Mouse (Mus musculus): Measurements from ENCODE around the gene Smim22. TPM values are rescaled to one million over a fixed set of nuclear protein-coding genes. Genes with fewer than 3 reads are reported as not detected.

The Smim22 gene
- polyA plus RNA-seq, 1 experiment from 2014 or later, result not detected

DNA sequence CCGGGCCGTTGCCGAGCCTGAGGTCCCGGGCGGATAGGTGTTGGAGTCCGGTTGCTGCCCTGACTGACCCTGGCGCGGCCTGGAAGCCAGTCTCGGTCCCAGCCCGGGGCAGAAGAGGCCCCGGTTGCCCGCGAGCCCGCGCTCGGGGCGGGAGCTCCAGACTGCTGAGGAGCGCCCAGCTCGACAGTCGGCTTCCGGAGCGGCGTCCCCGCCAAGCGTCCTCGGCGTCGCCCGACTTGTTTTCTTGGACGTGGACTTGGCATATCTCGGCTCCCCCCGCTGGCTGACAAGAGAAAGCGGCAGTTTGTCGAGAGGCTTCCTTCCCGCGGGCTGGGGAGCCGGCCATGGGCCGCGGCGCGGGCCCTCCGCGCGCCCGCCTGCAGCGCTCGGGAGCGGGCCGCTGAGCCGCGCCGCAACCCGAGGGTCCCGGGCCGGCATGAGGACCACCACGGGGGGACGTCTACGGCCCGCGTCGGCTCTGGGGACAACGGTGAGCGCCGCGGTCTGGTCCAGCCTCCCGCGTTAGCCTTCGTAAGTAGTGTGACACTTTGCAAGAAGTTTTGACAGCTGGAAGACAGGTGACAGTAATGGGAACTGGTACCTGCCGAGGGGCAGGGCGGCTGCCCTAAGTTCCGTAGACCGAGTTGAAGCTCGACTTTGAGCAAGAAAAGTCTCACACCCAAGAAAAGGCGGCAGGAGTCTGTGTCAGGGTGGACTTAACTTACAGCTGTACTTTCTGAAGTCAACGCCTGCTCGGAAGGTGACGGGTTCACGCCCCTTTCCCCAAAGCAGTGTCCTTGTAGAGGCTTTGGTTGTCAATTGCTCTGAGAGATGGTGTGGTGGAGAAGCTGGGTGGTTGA, 43.4 kb downstream of the Smim22 start:
- peak; percentile 78 for ATAC-seq (ENCODE audit: low FRiP score, low read depth)
- Histone ChIP-seq H3K9me3 (no peaks in the 10 kb centered on the region), H3K4me2 (replicated peaks) (peak overlapping the region; percentile 98), H3K4me1 (peaks cover 26% of the 10 kb centered on the region), H3K27me3 (no peaks in the 10 kb centered on the region), H3K27ac (replicated peaks) (peak overlapping the region; percentile 98), H3K36me3 (peaks cover 35% of the 10 kb centered on the region), H3K4me3 (peak overlapping the region; percentile 99), H3K9ac (replicated peaks) (peak overlapping the region; percentile 91)
- under 1% methylated on average over 75 of the region's 78 CpGs for WGBS

Other genes with a start within 250 kb of the Smim22 start
- gene Cdip1, start 217.0 kb upstream of the Smim22 start, polyA plus RNA-seq (2016; fragmentation: Nextera tagmentation; extraction: Ambion mirVana), result 95.4 and 100 TPM in 2 replicates
- gene 4930562C15Rik, start 171.9 kb upstream of the Smim22 start, polyA plus RNA-seq (2016; fragmentation: Nextera tagmentation; extraction: Ambion mirVana), result 0.69 and 0.75 TPM in 2 replicates
- gene Ubald1, start 127.0 kb upstream of the Smim22 start, polyA plus RNA-seq (2016; fragmentation: Nextera tagmentation; extraction: Ambion mirVana), result 31.7 and 31.9 TPM in 2 replicates
- 83.2 and 88.5 TPM in 2 replicates for gene Mgrn1, start 121.0 kb upstream of the Smim22 start, polyA plus RNA-seq (2016; fragmentation: Nextera tagmentation; extraction: Ambion mirVana)
- gene Nudt16l1, start 68.5 kb upstream of the Smim22 start, polyA plus RNA-seq (2016; fragmentation: Nextera tagmentation; extraction: Ambion mirVana), result 117 and 124 TPM in 2 replicates
- gene Anks3, start 43.1 kb upstream of the Smim22 start, polyA plus RNA-seq (2016; fragmentation: Nextera tagmentation; extraction: Ambion mirVana), result 66.8 and 68.2 TPM in 2 replicates
- not detected in 2 replicates for gene Sept12, start 9.4 kb upstream of the Smim22 start, polyA plus RNA-seq (2016; fragmentation: Nextera tagmentation; extraction: Ambion mirVana)
- gene Rogdi, start 6.3 kb downstream of the Smim22 start, polyA plus RNA-seq (2016; fragmentation: Nextera tagmentation; extraction: Ambion mirVana), result 90.2 and 95.8 TPM in 2 replicates
- 235 and 240 TPM in 2 replicates for gene Glyr1, start 42.6 kb downstream of the Smim22 start, polyA plus RNA-seq (2016; fragmentation: Nextera tagmentation; extraction: Ambion mirVana)
- gene Ubn1, start 42.8 kb downstream of the Smim22 start, polyA plus RNA-seq (2016; fragmentation: Nextera tagmentation; extraction: Ambion mirVana), result 26.3 and 26.6 TPM in 2 replicates
- 0.89 and 1.4 TPM in 2 replicates for gene Ppl, start 125.1 kb downstream of the Smim22 start, polyA plus RNA-seq (2016; fragmentation: Nextera tagmentation; extraction: Ambion mirVana)
- 1.3 TPM in 2 replicates for gene Sec14l5, start 139.8 kb downstream of the Smim22 start, polyA plus RNA-seq (2016; fragmentation: Nextera tagmentation; extraction: Ambion mirVana)
- gene Nagpa, start 196.7 kb downstream of the Smim22 start, polyA plus RNA-seq (2016; fragmentation: Nextera tagmentation; extraction: Ambion mirVana), result 11.2 and 12.9 TPM in 2 replicates
- 6.1 and 6.4 TPM in 2 replicates for gene AU021092, start 215.0 kb downstream of the Smim22 start, polyA plus RNA-seq (2016; fragmentation: Nextera tagmentation; extraction: Ambion mirVana)
- gene Alg1, start 226.3 kb downstream of the Smim22 start, polyA plus RNA-seq (2016; fragmentation: Nextera tagmentation; extraction: Ambion mirVana), result 26.3 and 27.0 TPM in 2 replicates
- 7.8 and 11.3 TPM in 2 replicates for gene Eef2kmt, start 248.7 kb downstream of the Smim22 start, polyA plus RNA-seq (2016; fragmentation: Nextera tagmentation; extraction: Ambion mirVana)

Data from midbrain, embryonic 12.5 days (tissue).